Mouse (Mus musculus) intestine, postnatal 0 days (tissue): ENCODE measurements around the gene Strip1. TPM values are rescaled to one million over a fixed set of nuclear protein-coding genes. Genes with fewer than 3 reads are reported as not detected.

Source experiments
- ATAC-seq: fragments of 200-750 bp; cut with Nextera tagmentation; 2 replicates; pipeline ENCODE4 v1.8.0; 2017; ENCODE audit warnings: mild to moderate bottlenecking, moderate TSS enrichment, moderate library complexity
- H3K27ac ChIP-seq: fragments of 300-500 bp; sonication (generic); 2 replicates; pipeline ENCODE4 v1.5.1; 2014; ENCODE audit warnings: mild to moderate bottlenecking, low read depth, low read length, moderate library complexity
- H3K27me3 ChIP-seq: fragments of 300-500 bp; sonication (generic); replicated peaks from 2 replicates; pipeline ENCODE4 v1.6.1; 2014; ENCODE audit warnings: low read length, mixed read lengths; ENCODE audit not compliant: control insufficient read depth, insufficient read depth
- H3K36me3 ChIP-seq: fragments of 300-500 bp; sonication (generic); 2 replicates; pipeline ENCODE4 v1.6.1; 2014; ENCODE audit warnings: mild to moderate bottlenecking, moderate library complexity; ENCODE audit not compliant: control insufficient read depth, insufficient read depth
- H3K4me1 ChIP-seq: fragments of 300-500 bp; sonication (generic); replicated peaks from 2 replicates; pipeline ENCODE4 v1.6.1; 2014; ENCODE audit warnings: antibody characterized with exemption, low read length, mixed read lengths; ENCODE audit not compliant: control insufficient read depth, insufficient read depth
- H3K4me2 ChIP-seq: fragments of 300-500 bp; sonication (generic); replicated peaks from 2 replicates; pipeline ENCODE4 v1.6.1; 2014; ENCODE audit warnings: low read depth, mild to moderate bottlenecking, moderate library complexity
- H3K4me3 ChIP-seq: fragments of 300-500 bp; sonication (generic); 2 replicates; pipeline ENCODE4 v1.5.1; 2014; ENCODE audit warnings: low read depth, low read length
- H3K9ac ChIP-seq: fragments of 300-500 bp; sonication (generic); 2 replicates; pipeline ENCODE4 v1.6.1; 2014; ENCODE audit warnings: mild to moderate bottlenecking, low read depth, low read length
- H3K9me3 ChIP-seq: fragments of 300-500 bp; sonication (generic); 2 replicates; pipeline ENCODE4 v1.6.1; 2016; ENCODE audit warnings: mixed run types; ENCODE audit not compliant: control insufficient read depth
- CTCF ChIP-seq: sonication (generic); IDR thresholded peaks from 2 replicates; pipeline ENCODE4 v1.5.1; 2016; ENCODE audit warnings: low read depth, mild to moderate bottlenecking, control low read depth, antibody characterized with exemption, moderate library complexity
- WGBS: fragments of 180-500 bp; shearing (Covaris S2); extraction: QIAGEN DNeasy Blood & Tissue Kit; methylation state at CpG from one replicate; pipeline ENCODE4 v1.1.7; 2014; 5-methylcytosine and 5-hydroxymethylcytosine counted together
- polyA plus RNA-seq: library from polyadenylated mRNA; unstranded; fragments of >200 nt; fragmentation: Nextera tagmentation; extraction: Ambion mirVana; gene quantifications from 2 replicates; pipeline ENCODE4 v1.2.1, GENCODE M21; 2015

Gene Strip1
- polyA plus RNA-seq, 1 experiment from 2014 or later = 17.8 TPM

GRCm38 (mm10) chr3:107624424-107624823, 7.1 kb downstream of the Strip1 start:
- Histone ChIP-seq H3K9me3 (no peaks in the 10 kb centered on the region), H3K9ac (no peak overlapping the region), H3K4me2 (no peak overlapping the region), H3K4me3 (no peak overlapping the region), H3K36me3 (peaks cover 80% of the 10 kb centered on the region), H3K27ac (no peak overlapping the region), H3K4me1 (no peaks in the 10 kb centered on the region), H3K27me3 (no peaks in the 10 kb centered on the region)
- no peak for TF ChIP-seq CTCF
- 95% methylated on average over 8 of the region's 8 CpGs for WGBS
- ATAC-seq = no peak

- H3K27me3 ChIP-seq = no peaks in the 10 kb centered on the region
- no peak overlapping the region for H3K4me3 ChIP-seq
- no peak for TF ChIP-seq CTCF
- no peaks in the 10 kb centered on the region for H3K9me3 ChIP-seq
- H3K9ac ChIP-seq = no peak overlapping the region
- no peak for ATAC-seq
- no peaks in the 10 kb centered on the region for H3K4me1 ChIP-seq
- H3K4me2 ChIP-seq = no peak overlapping the region
- H3K36me3 ChIP-seq = peaks cover 92% of the 10 kb centered on the region
- no peak overlapping the region for H3K27ac ChIP-seq
- 95% methylated on average over 7 of the region's 7 CpGs for WGBS
Observed at GRCm38 (mm10) chr3:107622537-107622936, 9.0 kb downstream of the Strip1 start.

GRCm38 (mm10) chr3:107621286-107622075, 10.0 kb downstream of the Strip1 start:
- Histone ChIP-seq H3K27me3 (no peaks in the 10 kb centered on the region), H3K9me3 (no peaks in the 10 kb centered on the region), H3K4me2 (no peak overlapping the region), H3K27ac (no peak overlapping the region; the same call in 1 of the 2 replicates), H3K9ac (no peak overlapping the region), H3K4me3 (no peak overlapping the region), H3K4me1 (no peaks in the 10 kb centered on the region), H3K36me3 (peaks cover 93% of the 10 kb centered on the region)
- WGBS = 90% methylated on average over 21 of the region's 21 CpGs
- ATAC-seq = no peak
- TF ChIP-seq CTCF = no peak

- H3K9ac ChIP-seq = no peak overlapping the region
- no peaks in the 10 kb centered on the region for H3K9me3 ChIP-seq
- H3K36me3 ChIP-seq = peaks cover 93% of the 10 kb centered on the region
- TF ChIP-seq CTCF = no peak
- no peaks in the 10 kb centered on the region for H3K27me3 ChIP-seq
- no peak for ATAC-seq
- no peaks in the 10 kb centered on the region for H3K4me1 ChIP-seq
- no peak overlapping the region for H3K4me3 ChIP-seq
- H3K27ac ChIP-seq = no peak overlapping the region
- H3K4me2 ChIP-seq = no peak overlapping the region
- 91% methylated on average over 6 of the region's 6 CpGs for WGBS
Observed at GRCm38 (mm10) chr3:107619911-107620310, 11.6 kb downstream of the Strip1 start.

GRCm38 (mm10) chr3:107617800-107618199, 13.7 kb downstream of the Strip1 start:
- Histone ChIP-seq H3K36me3 (peaks cover 94% of the 10 kb centered on the region), H3K4me3 (no peak overlapping the region), H3K4me1 (no peaks in the 10 kb centered on the region), H3K9me3 (no peaks in the 10 kb centered on the region), H3K27me3 (no peaks in the 10 kb centered on the region), H3K9ac (no peak overlapping the region), H3K4me2 (no peak overlapping the region), H3K27ac (no peak overlapping the region)
- WGBS = 94% methylated on average over 3 of the region's 3 CpGs
- no peak for ATAC-seq
- no peak for TF ChIP-seq CTCF

- Histone ChIP-seq H3K9ac (no peak overlapping the region), H3K27ac (peak overlapping the region; percentile 15; the same call in 1 of the 2 replicates), H3K4me3 (no peak overlapping the region), H3K36me3 (peaks cover 63% of the 10 kb centered on the region), H3K4me1 (no peaks in the 10 kb centered on the region), H3K27me3 (no peaks in the 10 kb centered on the region), H3K9me3 (no peaks in the 10 kb centered on the region), H3K4me2 (no peak overlapping the region)
- peak; percentile 94 for TF ChIP-seq CTCF
- no peak for ATAC-seq
- 89% methylated on average over 11 of the region's 11 CpGs for WGBS
Observed at GRCm38 (mm10) chr3:107612902-107613525, 18.5 kb downstream of the Strip1 start.
